Mouse (Mus musculus) kidney, postnatal 4 days (tissue): ENCODE measurements at regions not wholly inside any gene's neighbourhood (a gene's known extent, or its start where the extent isn't known, plus 50 kb on each side); places are given as distances from the start of the nearest gene placed in this dataset.

Experiments used
- DNase-seq, 2 experiments: peaks; one replicate each; pipeline ENCODE4 v3.0.0; 2021; ENCODE audit warnings: mixed read lengths in 2 of 2

- no peak for DNase-seq
These were observed 390.0 kb upstream of the Mef2c start for GRCm38 (mm10) chr13:83113808-83114207.

GRCm38 (mm10) chr13:83114401-83114800, 389.4 kb upstream of the Mef2c start:
- DNase-seq = no peak

- no peak for DNase-seq
These were observed 388.1 kb upstream of the Mef2c start for GRCm38 (mm10) chr13:83115691-83116090.

GRCm38 (mm10) chr13:83120343-83120742, 383.5 kb upstream of the Mef2c start:
- no peak for DNase-seq

GRCm38 (mm10) chr13:83123596-83123995, 380.2 kb upstream of the Mef2c start:
- no peak for DNase-seq

GRCm38 (mm10) chr13:83124651-83125050, 379.2 kb upstream of the Mef2c start:
- no peak for DNase-seq

GRCm38 (mm10) chr13:83126438-83126837, 377.4 kb upstream of the Mef2c start:
- DNase-seq = no peak

- DNase-seq = no peak
These were observed 372.5 kb upstream of the Mef2c start for GRCm38 (mm10) chr13:83131129-83131981.

- DNase-seq = no peak
These were observed 371.9 kb upstream of the Mef2c start for GRCm38 (mm10) chr13:83131982-83132354.

- DNase-seq = no peak
These were observed 370.9 kb upstream of the Mef2c start for GRCm38 (mm10) chr13:83132671-83133638.

- no peak for DNase-seq
These were observed 360.5 kb upstream of the Mef2c start for GRCm38 (mm10) chr13:83143316-83143715.

- DNase-seq = no peak
These were observed 349.2 kb upstream of the Mef2c start for GRCm38 (mm10) chr13:83154626-83155124.

- DNase-seq = no peak
These were observed 343.9 kb upstream of the Mef2c start for GRCm38 (mm10) chr13:83159969-83160368.

GRCm38 (mm10) chr13:83162761-83163160, 341.1 kb upstream of the Mef2c start:
- no peak for DNase-seq

GRCm38 (mm10) chr13:83175086-83175485, 328.7 kb upstream of the Mef2c start:
- DNase-seq = no peak

GRCm38 (mm10) chr13:83201931-83202671, 301.7 kb upstream of the Mef2c start:
- DNase-seq = no peak

GRCm38 (mm10) chr13:83206622-83207021, 297.2 kb upstream of the Mef2c start:
- no peak for DNase-seq

GRCm38 (mm10) chr13:83207513-83207912, 296.3 kb upstream of the Mef2c start:
- DNase-seq = no peak

GRCm38 (mm10) chr13:83208111-83208510, 295.7 kb upstream of the Mef2c start:
- DNase-seq = no peak

- DNase-seq = no peak
These were observed 289.0 kb upstream of the Mef2c start for GRCm38 (mm10) chr13:83214811-83215210.

GRCm38 (mm10) chr13:83216454-83216853, 287.4 kb upstream of the Mef2c start:
- DNase-seq = no peak

- DNase-seq = no peak
These were observed 251.4 kb upstream of the Mef2c start for GRCm38 (mm10) chr13:83252452-83252851.

- no peak for DNase-seq
These were observed 237.2 kb upstream of the Mef2c start for GRCm38 (mm10) chr13:83266591-83266990.
